Mouse (Mus musculus) small intestine, adult 2 months (tissue): ENCODE results near the gene Emx1. TPM values are rescaled to one million over a fixed set of nuclear protein-coding genes. Genes with fewer than 3 reads are reported as not detected.
A peak's percentile ranks its signal among the peaks of the same experiment; 100 is the strongest.
"Not testable (repeated sequence)": the region's sequence is repeated elsewhere in the genome, so short reads cannot be mapped to it uniquely, and the experiment has no call there.

Source experiments
- H3K27ac ChIP-seq: fragments of 200-500 bp; 2 replicates; pipeline ENCODE4 v1.5.1; 2012; ENCODE audit warnings: low read depth, low read length, control low read depth, inconsistent platforms; ENCODE audit not compliant: insufficient read depth
- H3K27me3 ChIP-seq: fragments of 200-500 bp; 2 replicates; pipeline ENCODE4 v1.6.1; 2012; ENCODE audit warnings: mild to moderate bottlenecking, moderate library complexity, low read length, inconsistent platforms; ENCODE audit not compliant: control insufficient read depth, insufficient read depth
- H3K36me3 ChIP-seq: fragments of 200-500 bp; 2 replicates; pipeline ENCODE4 v1.6.1; 2012; ENCODE audit warnings: mild to moderate bottlenecking, low read length, control low read depth, inconsistent platforms; ENCODE audit not compliant: control insufficient read depth, insufficient read depth
- H3K4me1 ChIP-seq: fragments of 200-500 bp; 2 replicates; pipeline ENCODE4 v1.6.1; 2012; ENCODE audit warnings: low read length, inconsistent platforms, mixed read lengths; ENCODE audit not compliant: control insufficient read depth, insufficient read depth, insufficient read length
- H3K4me3 ChIP-seq: fragments of 200-500 bp; 2 replicates; pipeline ENCODE4 v1.5.1; 2012; ENCODE audit warnings: low read depth, mild to moderate bottlenecking, control low read depth, inconsistent platforms, low read length, moderate library complexity
- CTCF ChIP-seq: fragments of 200-500 bp; IDR thresholded peaks from 2 replicates; pipeline ENCODE4 v1.5.1; 2012; ENCODE audit warnings: low read depth, mild to moderate bottlenecking, control low read depth, inconsistent platforms, low read length, moderate library complexity, mixed read lengths; ENCODE audit not compliant: insufficient replicate concordance, insufficient read length; ENCODE audit errors: extremely low read depth
- POLR2A ChIP-seq: fragments of 200-500 bp; IDR thresholded peaks from 2 replicates; pipeline ENCODE4 v1.6.1; 2012; ENCODE audit warnings: low read depth, mild to moderate bottlenecking, control low read depth, inconsistent platforms, low read length, moderate library complexity
- WGBS: fragments of 180-500 bp; shearing (Covaris S2); methylation state at CpG from one replicate; pipeline ENCODE4 v1.1.7; 2018; 5-methylcytosine and 5-hydroxymethylcytosine counted together
- polyA plus RNA-seq: library from polyadenylated mRNA; depleted of rRNA; stranded (reverse); fragments of >200 nt; gene quantifications from 2 replicates; pipeline ENCODE4 v1.2.3, GENCODE M21; 2012

Gene Emx1
- polyA plus RNA-seq, 1 experiment = not detected

DNA sequence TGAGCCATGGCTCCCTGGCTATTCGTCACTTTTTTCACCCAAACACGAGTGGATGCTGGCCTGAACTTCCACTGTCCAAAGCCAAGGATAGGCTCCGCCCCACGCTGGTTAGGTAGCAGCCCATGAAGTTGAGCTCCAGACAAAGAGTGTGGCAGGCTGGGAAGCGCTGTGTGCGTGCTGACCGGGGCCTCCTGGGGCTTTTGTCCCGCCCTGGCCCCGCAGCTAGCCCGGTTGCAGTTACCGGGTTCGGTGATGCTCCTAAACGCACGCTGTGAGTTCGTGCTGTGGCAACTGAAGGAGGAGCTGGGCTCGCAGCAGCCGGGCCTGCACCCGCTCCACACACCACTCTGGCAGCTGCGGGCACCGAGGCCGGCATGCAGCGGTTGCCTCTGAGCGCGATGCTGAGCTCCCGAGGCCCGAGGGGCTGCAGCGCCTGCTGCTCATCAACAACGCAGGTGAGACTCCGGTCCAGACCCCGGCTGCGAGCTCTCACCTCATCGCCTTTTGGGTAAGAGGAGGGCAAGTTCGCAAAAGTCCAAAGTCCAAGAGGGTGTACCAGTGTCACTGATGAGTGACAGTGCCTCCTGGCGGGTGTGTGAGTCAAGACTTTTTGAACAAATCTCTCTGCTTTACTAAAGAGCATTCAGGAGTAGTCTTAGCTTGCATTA is 32.2 kb upstream of the Emx1 start:
- WGBS = 5% methylated on average over 34 of the region's 34 CpGs
- no peak overlapping the region for H3K27ac ChIP-seq
- TF ChIP-seq POLR2A (no peak), CTCF (peak; percentile 53; the same call in 1 of the 2 replicates)
- no peaks in the 10 kb centered on the region for H3K36me3 ChIP-seq
- H3K27me3 ChIP-seq = no peaks in the 10 kb centered on the region
- peaks cover 7% of the 10 kb centered on the region for H3K4me1 ChIP-seq
- H3K4me3 ChIP-seq = peak overlapping the region; percentile 63

DNA sequence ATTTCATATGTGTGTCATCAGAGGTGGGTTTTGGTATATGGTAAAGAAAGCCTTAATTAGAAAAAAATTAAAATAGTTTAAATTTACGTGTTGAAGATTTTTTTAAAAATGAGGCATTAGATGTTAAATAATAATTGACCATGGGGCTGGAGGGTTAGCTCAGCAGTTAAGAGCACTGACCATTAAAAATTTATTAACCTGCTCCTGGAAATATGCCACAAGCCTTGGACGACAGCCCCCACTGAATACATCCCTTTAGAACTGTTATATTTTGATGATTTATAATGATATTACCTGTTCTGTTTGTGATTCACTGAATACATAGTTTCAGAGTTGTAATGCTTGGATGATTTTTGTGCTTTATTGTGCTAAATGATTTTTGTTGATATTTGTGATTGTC is 30.7 kb upstream of the Emx1 start:
- WGBS = 79% methylated on average over 2 of the region's 2 CpGs
- not testable (repeated sequence) for H3K4me1 ChIP-seq

DNA sequence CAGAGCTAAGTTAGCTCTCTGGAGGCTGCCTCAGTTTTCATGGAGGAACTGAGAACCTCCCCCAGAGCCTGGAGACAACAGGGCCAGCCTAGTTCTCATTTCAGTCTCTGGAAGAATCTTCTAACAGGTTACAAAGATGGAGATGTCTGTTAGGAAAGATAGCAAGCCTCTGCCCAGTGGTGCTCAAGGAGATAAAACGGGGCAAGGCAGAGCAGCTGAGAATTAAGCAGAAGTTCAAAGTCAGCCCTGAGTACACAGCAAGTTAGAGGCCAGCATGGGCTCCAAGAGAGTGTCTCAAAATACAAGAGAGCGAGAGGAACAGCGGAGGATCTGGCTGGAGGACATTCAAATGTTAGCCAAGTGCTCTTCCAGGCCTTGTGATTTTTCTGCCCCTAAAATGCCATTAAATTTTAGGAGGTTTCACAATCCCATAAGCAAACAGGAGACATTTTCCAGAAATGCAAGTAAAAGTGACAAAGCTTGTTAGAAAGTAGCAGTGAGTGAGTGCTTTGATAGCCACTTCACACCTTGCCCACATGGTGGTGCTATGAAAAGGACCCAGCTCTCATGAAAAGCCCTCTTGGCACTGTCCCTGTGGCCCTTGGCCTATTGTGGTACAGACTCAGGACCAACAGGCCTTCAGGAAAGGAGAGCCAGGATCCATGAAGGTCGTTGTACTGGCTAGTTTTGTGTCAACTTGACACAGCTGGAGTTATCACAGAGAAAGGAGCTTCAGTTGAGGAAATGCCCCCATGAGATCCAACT is 29.0 kb upstream of the Emx1 start:
- WGBS = 77% methylated on average over 4 of the region's 4 CpGs
- not testable (repeated sequence) for H3K4me3 ChIP-seq, H3K27ac ChIP-seq, H3K27me3 ChIP-seq, H3K4me1 ChIP-seq, H3K36me3 ChIP-seq

More for the DNA sequence above, 30.7 kb upstream of the Emx1 start:
- not testable (repeated sequence) for H3K4me3 ChIP-seq, H3K27ac ChIP-seq, H3K27me3 ChIP-seq, H3K36me3 ChIP-seq

DNA sequence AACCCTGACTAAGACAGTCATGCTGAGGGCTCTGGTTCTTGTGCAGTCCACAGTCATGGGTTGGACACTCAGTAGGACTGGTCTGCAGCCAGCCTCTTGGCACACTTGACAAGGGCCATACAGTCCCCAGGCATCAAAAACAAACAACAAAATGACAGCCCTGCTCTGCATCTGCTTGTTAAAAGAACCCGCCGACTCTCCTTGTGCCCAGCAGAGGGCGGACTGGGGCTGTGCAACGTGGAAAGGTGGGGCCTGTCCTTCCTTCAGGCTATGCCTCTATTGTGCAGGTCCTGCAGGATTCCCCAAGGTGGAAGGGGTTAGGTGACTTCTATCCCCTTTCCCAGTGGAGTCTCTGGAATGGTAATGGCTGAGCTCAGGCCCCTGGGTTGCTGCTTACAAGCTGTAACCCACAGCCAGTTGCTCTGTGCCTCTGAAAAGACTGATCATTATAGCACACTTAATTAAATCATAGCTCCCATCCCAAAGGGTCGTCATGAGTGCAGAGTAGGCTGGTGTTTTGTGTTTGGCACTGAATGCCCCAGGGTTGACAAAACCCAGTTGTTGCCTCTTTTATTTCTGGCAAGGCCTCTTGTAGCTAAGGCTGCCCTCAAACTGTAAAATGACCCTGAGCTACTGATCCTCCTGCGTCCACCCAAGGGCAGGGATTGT is 28.0 kb upstream of the Emx1 start:
- 24% methylated on average over 6 of the region's 6 CpGs for WGBS

DNA sequence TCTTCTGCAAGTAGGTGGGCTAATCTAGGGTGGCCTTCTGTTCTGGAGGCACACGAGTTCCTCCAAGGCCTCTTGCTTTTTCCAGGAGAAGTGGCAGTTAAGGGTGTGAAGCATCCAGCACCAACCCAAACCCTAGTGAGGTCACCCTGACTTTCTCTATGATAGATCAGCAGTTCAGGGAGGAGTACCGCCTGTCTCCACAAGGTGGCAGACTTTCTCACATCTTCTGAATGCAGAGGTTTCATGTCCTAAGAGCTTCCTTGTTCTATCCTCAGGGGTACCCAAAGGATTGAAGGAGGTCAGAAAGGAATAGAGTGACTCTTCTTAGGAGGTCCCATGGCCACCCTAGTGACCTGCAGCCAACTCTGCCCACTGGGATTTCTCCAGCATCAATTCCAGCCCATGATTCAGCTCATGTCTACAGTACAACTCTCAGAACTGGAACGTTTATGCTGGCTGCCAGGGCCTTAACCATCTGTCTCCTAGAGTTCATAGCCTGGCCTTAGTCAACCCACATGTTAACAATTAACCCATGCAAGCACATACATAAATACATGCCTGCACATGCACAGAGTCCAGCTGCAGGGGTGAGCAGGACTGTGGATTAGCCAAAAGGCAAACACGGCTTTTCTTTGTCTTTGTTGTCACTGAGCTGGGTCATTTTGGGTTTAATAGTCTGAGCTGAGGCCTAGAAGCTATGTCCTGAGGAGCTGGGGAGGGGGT is 26.9 kb upstream of the Emx1 start:
- TF ChIP-seq POLR2A (no peak), CTCF (peak; percentile 63; the same call in 1 of the 2 replicates)
- Histone ChIP-seq H3K27ac (no peak overlapping the region), H3K27me3 (no peaks in the 10 kb centered on the region), H3K4me1 (peaks cover 2% of the 10 kb centered on the region; the same call in 1 of the 2 replicates), H3K4me3 (no peak overlapping the region), H3K36me3 (no peaks in the 10 kb centered on the region)
- WGBS = 29% methylated on average over 4 of the region's 4 CpGs

More for the DNA sequence above, 28.0 kb upstream of the Emx1 start:
- not testable (repeated sequence) for H3K4me1 ChIP-seq, H3K27me3 ChIP-seq, H3K27ac ChIP-seq, H3K36me3 ChIP-seq, H3K4me3 ChIP-seq
- TF ChIP-seq CTCF = peak; percentile 57; the same call in 1 of the 2 replicates

DNA sequence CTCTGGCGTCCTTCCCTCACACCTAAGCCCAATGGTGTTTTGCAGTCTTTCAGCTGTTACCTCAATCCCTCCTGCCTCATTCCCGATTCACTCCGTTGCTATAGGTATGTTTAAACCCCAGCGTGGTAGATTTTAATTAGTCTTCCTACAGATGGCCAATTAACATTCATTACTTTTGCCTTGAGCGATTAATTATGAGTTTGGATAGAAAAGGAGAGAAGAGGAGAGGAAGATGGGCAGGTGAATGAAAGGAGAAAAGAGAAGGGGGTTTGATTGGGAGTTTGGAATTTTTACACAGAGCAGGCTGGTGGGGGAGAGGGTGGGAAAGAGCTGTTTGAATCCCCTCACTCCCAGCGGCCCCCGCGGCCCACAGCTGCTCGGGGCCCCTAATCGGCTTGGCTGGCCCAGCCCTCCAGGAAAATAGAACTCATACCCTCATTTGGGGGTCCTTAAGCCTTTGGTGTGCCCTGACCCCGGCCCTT is 21.8 kb upstream of the Emx1 start:
- H3K36me3 ChIP-seq = no peaks in the 10 kb centered on the region
- no peak overlapping the region for H3K4me3 ChIP-seq
- no peaks in the 10 kb centered on the region for H3K27me3 ChIP-seq
- H3K27ac ChIP-seq = no peak overlapping the region
- no peak for TF ChIP-seq POLR2A
- TF ChIP-seq CTCF = no peak
- WGBS = 73% methylated on average over 11 of the region's 11 CpGs
- H3K4me1 ChIP-seq = no peaks in the 10 kb centered on the region

DNA sequence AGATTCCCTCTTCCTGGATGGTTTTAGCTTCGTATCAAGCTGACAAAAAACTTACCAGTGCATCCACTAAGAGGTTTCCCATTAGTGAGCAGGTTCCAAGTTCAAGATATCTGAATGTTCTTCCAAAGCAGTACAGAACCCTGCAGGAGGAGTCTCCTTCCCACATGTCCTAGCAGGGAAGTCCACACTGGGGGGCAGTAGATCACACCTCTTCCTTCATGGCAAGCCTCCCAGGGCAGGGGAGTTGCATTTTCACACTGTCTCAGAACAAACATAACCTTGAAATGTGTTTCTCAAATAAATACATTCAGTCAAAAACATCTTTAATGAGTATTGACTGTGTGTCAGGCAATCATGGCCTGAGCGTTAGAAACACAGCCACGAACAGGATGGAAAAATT is 7.7 kb upstream of the Emx1 start:
- TF ChIP-seq POLR2A (no peak), CTCF (no peak)
- H3K27ac ChIP-seq = no peak overlapping the region
- 72% methylated on average over 3 of the region's 3 CpGs for WGBS

More for the DNA sequence above, 7.7 kb upstream of the Emx1 start:
- H3K27me3 ChIP-seq = peaks cover 3% of the 10 kb centered on the region; the same call in 1 of the 2 replicates
- H3K4me3 ChIP-seq = no peak overlapping the region
- no peaks in the 10 kb centered on the region for H3K4me1 ChIP-seq
- H3K36me3 ChIP-seq = no peaks in the 10 kb centered on the region
